Mouse (Mus musculus): ENCODE data around the gene Dab1.

DNA sequence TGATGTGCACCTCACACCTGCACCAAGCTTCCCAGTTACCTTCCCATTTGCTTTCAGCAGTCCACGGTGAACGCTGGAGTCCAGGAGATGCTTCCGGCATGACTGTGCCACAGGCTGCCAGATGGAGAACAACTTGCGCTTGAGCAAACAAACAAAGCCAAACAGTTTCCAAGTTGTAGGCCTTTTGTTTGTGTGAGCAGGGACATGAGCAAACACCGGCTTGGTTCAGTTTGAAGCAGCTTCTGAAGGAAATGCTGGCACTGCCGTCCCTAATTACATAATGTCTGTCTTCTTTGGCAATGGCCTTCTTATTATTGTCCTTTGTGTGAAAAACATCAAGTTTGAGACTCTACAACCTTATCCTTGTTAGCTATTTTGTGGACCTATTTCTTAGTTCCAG lies 664.7 kb downstream of the Dab1 start:
- no peak for TF ChIP-seq CTCF (IDR thresholded peaks at IDR 0.05; ENCODE audit: control insufficient read depth, insufficient read depth, insufficient read length)
- TF ChIP-seq MAX (IDR thresholded peaks at IDR 0.05), result no peak
- TF ChIP-seq MYOG (IDR thresholded peaks at IDR 0.05; ENCODE audit: control insufficient read depth, extremely low read depth, insufficient read length), result no peak
- TF ChIP-seq USF1 (IDR thresholded peaks at IDR 0.05; ENCODE audit: low read depth), result no peak
- TF ChIP-seq CEBPB (IDR thresholded peaks at IDR 0.05; ENCODE audit: low read depth), result no peak
- no peak for TF ChIP-seq MYOD1 (IDR thresholded peaks at IDR 0.05; ENCODE audit: control insufficient read depth, insufficient read length, low read depth)
- TF ChIP-seq FOSL1 (IDR thresholded peaks at IDR 0.05; ENCODE audit: insufficient read depth, low read length, poor library complexity, severe bottlenecking), result no peak
